Mouse (Mus musculus) embryonic fibroblast, embryonic 13.5 days (primary cell): ENCODE measurements around the gene Fsd2.

ENCODE experiments used
- CTCF ChIP-seq: IDR thresholded peaks from 2 replicates; pipeline ENCODE4 v1.5.1; 2011; ENCODE audit warnings: mild to moderate bottlenecking, control low read depth, low read length, moderate library complexity, borderline replicate concordance; ENCODE audit not compliant: insufficient read depth
- POLR2A ChIP-seq: IDR thresholded peaks from 2 replicates; pipeline ENCODE4 v1.6.1; 2011; ENCODE audit warnings: low read depth, mild to moderate bottlenecking, control low read depth, low read length, moderate library complexity

DNA sequence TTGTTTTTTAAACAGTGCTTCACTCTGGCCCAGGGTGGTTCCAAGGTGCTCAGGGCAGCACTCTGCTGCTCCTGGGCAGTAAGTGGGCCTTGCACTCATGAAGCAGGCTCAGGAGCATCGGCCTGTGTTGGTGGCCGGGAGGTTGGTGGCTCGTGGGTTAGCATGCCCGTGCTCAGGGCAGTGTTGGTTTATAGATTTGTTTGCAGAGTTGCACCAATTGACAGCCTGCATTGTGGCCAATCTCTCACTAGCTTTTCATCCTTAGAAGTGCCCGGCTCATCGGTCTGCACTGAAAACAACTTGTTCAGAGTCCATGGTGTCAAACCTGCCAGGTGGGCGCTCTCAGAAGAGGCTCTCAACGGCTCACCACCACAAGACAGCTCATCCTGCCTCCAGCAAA lies 26.6 kb upstream of the Fsd2 start:
- no peak for TF ChIP-seq CTCF
- TF ChIP-seq POLR2A, result no peak
